Mouse (Mus musculus): ENCODE data around the gene Gm28308.

The Gm28308 gene

DNA sequence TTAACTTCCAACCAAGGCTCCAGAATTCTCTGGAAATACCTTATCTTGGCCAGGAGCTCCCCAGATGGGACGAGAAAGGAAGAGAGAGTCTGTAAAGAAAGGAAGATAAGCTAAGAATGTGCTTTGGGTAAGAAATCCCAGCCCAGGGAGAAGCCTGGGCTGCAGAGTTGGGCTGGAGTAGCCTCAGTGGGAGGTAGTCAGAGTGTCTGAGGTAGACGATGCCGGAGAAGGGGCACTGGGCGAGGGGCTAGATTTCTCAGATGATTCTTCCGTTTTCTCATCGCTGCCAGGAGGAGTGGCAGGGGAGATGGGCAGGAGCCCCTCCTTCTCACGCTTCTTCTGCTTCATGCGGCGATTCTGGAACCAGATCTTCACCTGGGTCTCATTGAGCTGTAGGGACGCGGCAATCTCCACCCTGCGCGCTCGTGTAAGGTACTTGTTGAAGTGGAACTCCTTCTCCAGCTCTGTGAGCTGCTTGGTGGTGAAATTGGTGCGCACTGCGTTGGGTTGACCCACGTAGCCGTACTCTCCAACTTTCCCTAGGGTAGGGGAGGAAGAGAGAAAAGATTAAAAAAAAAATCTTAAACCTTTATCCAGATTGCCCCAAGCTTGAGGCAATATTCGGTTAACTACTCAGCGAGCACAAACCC, 56.5 kb downstream of the Gm28308 start:
- no peak for DNase-seq (ENCODE audit: low spot score in 2 of 2)

DNA sequence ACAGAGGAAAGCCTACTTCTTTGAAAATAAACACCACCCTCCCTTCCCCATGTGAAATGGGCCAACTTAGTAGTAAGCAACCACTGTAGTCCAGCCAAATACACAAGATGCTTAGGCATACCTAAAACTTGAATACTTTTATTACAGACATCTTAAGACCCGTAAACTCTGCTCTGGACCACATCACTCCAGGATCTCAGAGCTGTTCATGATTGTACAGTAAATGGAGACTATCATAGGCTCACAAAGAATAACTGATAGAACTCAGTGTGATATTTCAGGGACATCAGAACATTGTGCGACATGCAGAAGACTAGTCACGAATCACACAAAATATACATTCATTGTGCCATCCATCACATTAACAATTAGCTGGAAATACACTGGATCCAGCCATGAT, 57.7 kb downstream of the Gm28308 start:
- DNase-seq (ENCODE audit: low spot score in 2 of 2) = no peak

GRCm38 (mm10) chr6:52154044-52154443, 59.1 kb downstream of the Gm28308 start:
- DNase-seq (ENCODE audit: low spot score in 2 of 2) = no peak

- DNase-seq (ENCODE audit: low spot score in 2 of 2) = no peak
Observed at GRCm38 (mm10) chr6:52153270-52153669, 59.9 kb downstream of the Gm28308 start.

- no peak for DNase-seq (ENCODE audit: low spot score in 2 of 2)
Observed at GRCm38 (mm10) chr6:52152226-52153193, 60.6 kb downstream of the Gm28308 start.

DNA sequence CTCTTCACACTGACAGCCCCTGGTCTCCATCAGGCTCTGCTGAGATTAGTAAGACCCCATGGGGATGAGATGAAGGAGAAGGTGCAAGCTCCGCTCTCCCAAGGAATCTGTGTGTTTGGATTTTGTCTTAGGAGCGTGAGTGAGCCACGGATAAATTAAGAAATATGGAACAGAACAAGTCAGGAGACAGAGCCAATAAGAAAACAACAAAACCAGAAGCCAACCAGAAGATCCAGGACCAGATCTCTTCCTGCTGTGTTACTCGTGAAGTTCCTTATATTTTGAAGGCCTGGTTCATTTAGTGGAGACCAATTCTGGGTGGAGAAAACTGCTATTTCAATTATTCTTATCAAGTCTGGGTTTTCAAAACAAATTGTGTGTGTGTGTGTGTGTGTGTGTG, 61.6 kb downstream of the Gm28308 start:
- no peak for DNase-seq (ENCODE audit: low spot score in 2 of 2)

DNA sequence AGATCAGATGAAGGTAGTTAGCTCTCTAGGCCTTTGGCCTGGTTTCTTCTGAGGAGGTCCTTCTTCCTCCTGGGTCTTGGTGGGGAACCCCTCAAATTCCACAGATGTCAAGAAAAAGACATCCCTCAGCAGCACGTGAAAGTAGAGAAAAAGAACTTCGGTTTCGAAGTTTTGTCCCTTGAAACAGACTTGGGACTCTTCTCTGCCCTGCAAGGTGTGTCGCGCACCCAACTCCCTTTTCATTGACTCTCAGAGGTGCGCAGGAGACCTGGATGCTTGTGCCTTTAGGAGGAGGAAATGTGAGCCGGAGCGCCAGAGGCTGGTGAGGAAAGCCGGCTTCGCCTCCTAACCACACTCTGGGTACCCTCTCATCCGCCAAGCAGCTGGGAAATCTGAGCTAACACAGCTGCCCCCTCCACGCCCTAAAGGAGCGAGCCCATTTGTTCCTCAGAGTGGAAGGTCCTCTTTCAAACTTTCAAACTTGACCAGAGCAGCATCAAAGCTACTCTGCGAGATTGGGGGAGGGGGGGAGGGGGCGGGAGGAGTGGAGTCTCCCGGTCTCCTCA, 62.7 kb downstream of the Gm28308 start:
- DNase-seq (ENCODE audit: low spot score in 2 of 2) = no peak

DNA sequence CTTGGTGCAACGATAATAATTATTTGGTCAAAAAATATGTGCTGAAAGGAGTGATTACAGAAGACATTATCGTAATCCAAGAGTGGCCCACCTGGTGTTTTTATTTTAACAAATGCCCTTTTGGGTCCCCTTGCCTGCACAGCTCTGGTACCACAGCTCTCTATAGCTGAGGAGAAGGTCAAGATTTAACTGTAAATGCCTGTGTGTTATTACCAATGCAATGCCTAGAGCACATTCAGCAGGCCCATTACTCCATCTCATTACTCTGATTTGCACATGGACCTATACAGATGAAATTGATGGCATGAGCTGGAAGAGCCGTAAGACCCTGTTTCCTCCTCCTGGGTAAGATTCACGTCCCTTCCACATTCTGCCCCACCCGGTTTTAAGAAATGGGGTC, 74.0 kb downstream of the Gm28308 start:
- no peak for DNase-seq (ENCODE audit: low spot score in 2 of 2)

GRCm38 (mm10) chr6:52138576-52138975, 74.6 kb downstream of the Gm28308 start:
- DNase-seq (ENCODE audit: low spot score in 2 of 2) = no peak

- DNase-seq (ENCODE audit: low spot score in 2 of 2) = no peak
Observed at GRCm38 (mm10) chr6:52137841-52138535, 75.2 kb downstream of the Gm28308 start.

- no peak for DNase-seq (ENCODE audit: low spot score in 2 of 2)
Observed at GRCm38 (mm10) chr6:52123673-52124072, 89.5 kb downstream of the Gm28308 start.

DNA sequence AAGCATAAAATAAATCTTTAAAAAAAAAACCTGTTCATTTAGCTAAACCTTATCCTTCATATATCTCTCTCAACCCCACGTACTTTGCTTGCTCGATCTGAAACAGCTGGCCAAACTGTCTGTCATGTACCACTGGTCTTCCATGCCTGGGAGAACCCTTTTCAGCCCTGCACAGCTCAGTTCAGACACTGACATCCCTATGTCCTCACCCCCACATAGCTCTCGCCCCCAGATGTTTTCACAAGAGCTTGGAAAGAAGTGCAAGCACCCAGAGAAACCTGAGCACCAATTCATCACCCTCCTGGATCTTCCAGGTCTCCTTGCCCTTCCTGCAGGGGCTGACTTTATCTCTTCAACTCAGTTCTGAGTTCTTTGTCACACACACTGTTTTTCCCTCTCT, 92.0 kb downstream of the Gm28308 start:
- DNase-seq (ENCODE audit: low spot score in 2 of 2) = no peak

DNA sequence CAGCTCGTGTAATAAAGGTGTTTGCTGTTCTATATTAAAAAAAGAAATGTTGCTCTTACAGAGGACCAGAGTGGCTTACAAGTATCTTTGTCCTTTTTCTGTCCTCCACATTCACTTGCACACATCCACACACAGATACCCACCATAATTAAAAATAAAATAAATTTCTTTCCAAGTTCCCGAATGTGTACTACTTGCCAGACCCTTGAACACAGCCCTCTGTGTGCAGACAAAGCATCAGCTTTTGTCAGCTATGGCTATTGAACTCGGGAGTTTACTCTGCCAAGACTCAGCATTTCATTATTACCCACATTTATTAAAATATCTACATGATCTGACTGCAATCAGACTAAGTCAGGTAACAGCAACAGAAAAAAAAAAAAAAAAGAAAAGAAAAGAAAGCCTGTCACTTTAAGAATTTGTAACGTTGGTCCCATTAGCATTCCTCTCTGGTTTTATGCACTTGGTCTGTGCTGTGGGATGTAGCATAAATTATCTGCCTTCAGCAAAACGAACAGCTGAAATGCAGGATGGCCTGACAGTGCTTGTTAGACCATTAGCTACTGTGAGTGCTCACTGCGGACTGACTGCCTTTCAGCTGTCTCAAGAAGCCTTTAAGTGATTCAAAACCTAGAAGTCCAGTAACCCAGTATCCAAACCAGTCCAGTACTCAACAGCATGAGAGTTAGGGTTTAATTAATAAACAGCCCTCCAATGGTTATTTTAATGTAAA, 94.1 kb downstream of the Gm28308 start:
- no peak for DNase-seq (ENCODE audit: low spot score in 2 of 2)

- DNase-seq (ENCODE audit: low spot score in 2 of 2) = no peak
Observed at GRCm38 (mm10) chr6:52115899-52116298, 97.2 kb downstream of the Gm28308 start.
